Mouse (Mus musculus) thymus, adult 2 months (tissue): Measurements from ENCODE around the gene Pcyt1a. TPM values are rescaled to one million over a fixed set of nuclear protein-coding genes. Genes with fewer than 3 reads are reported as not detected.
A peak's percentile ranks its signal among the peaks of the same experiment; 100 is the strongest.

ENCODE experiments used
- DNase-seq: peaks from one replicate; pipeline ENCODE4 v3.0.0; 2021
- H3K27ac ChIP-seq: fragments of 200-500 bp; 2 replicates; pipeline ENCODE4 v1.5.1; 2012; ENCODE audit warnings: low read length, control low read depth; ENCODE audit not compliant: control insufficient read depth, insufficient read depth
- H3K27me3 ChIP-seq: fragments of 200-500 bp; 2 replicates; pipeline ENCODE4 v1.6.1; 2012; ENCODE audit warnings: mild to moderate bottlenecking, low read length, moderate library complexity, mixed read lengths; ENCODE audit not compliant: control insufficient read depth, insufficient read depth
- H3K36me3 ChIP-seq: fragments of 200-500 bp; 2 replicates; pipeline ENCODE4 v1.6.1; 2012; ENCODE audit warnings: mild to moderate bottlenecking, low read length, moderate library complexity; ENCODE audit not compliant: control insufficient read depth, insufficient read depth
- H3K4me1 ChIP-seq: fragments of 200-500 bp; replicated peaks from 2 replicates; pipeline ENCODE4 v1.6.1; 2012; ENCODE audit warnings: low read length; ENCODE audit not compliant: control insufficient read depth, insufficient read depth
- H3K4me3 ChIP-seq: fragments of 200-500 bp; 2 replicates; pipeline ENCODE4 v1.5.1; 2012; ENCODE audit warnings: mild to moderate bottlenecking, low read length, control low read depth, moderate library complexity; ENCODE audit not compliant: control insufficient read depth, insufficient read depth
- CTCF ChIP-seq: fragments of 200-500 bp; IDR thresholded peaks from 2 replicates; pipeline ENCODE4 v1.5.1; 2012; ENCODE audit warnings: mild to moderate bottlenecking, control low read depth, low read length, moderate library complexity, borderline replicate concordance; ENCODE audit not compliant: control insufficient read depth, poor library complexity, insufficient read depth; ENCODE audit errors: extremely low read depth
- POLR2A ChIP-seq: fragments of 200-500 bp; IDR thresholded peaks from 2 replicates; pipeline ENCODE4 v1.6.1; 2012; ENCODE audit warnings: mild to moderate bottlenecking, low read length, control low read depth, moderate library complexity; ENCODE audit not compliant: control insufficient read depth, poor library complexity, insufficient read depth; ENCODE audit errors: extremely low read depth
- WGBS: fragments of 180-500 bp; shearing (Covaris S2); methylation state at CpG from one replicate; pipeline ENCODE4 v1.1.7; 2018; 5-methylcytosine and 5-hydroxymethylcytosine counted together
- polyA plus RNA-seq: library from polyadenylated mRNA; depleted of rRNA; stranded (reverse); fragments of >200 nt; gene quantifications from 2 replicates; pipeline ENCODE4 v1.2.3, GENCODE M21; 2012

The Pcyt1a gene
- polyA plus RNA-seq, 1 experiment, result 21.2 TPM

- no peak for TF ChIP-seq CTCF
- no peak for TF ChIP-seq POLR2A
- Histone ChIP-seq H3K27me3 (no peaks in the 10 kb centered on the region), H3K4me3 (no peak overlapping the region), H3K27ac (no peak overlapping the region), H3K4me1 (peaks cover 29% of the 10 kb centered on the region), H3K36me3 (no peaks in the 10 kb centered on the region)
- DNase-seq, result no peak
- 98% methylated on average over 8 of the region's 8 CpGs for WGBS
Measured at GRCm38 (mm10) chr16:32511827-32512490, 81.2 kb downstream of the Pcyt1a start.

- 93% methylated on average over 3 of the region's 3 CpGs for WGBS
- Histone ChIP-seq H3K27me3 (no peaks in the 10 kb centered on the region), H3K27ac (no peak overlapping the region), H3K36me3 (no peaks in the 10 kb centered on the region), H3K4me1 (peaks cover 37% of the 10 kb centered on the region), H3K4me3 (no peak overlapping the region)
- TF ChIP-seq CTCF (no peak), POLR2A (no peak)
- DNase-seq, result no peak
Measured at GRCm38 (mm10) chr16:32512921-32513320, 82.2 kb downstream of the Pcyt1a start.

- 96% methylated on average over 6 of the region's 6 CpGs for WGBS
- H3K27me3 ChIP-seq, result no peaks in the 10 kb centered on the region
- DNase-seq, result no peak
- TF ChIP-seq POLR2A (no peak), CTCF (no peak)
- H3K27ac ChIP-seq, result no peak overlapping the region
- H3K36me3 ChIP-seq, result no peaks in the 10 kb centered on the region
- H3K4me3 ChIP-seq, result no peak overlapping the region
- H3K4me1 ChIP-seq, result peaks cover 41% of the 10 kb centered on the region
Measured at GRCm38 (mm10) chr16:32513401-32513800, 82.7 kb downstream of the Pcyt1a start.

- Histone ChIP-seq H3K4me3 (no peak overlapping the region), H3K4me1 (peaks cover 44% of the 10 kb centered on the region), H3K27me3 (no peaks in the 10 kb centered on the region), H3K27ac (no peak overlapping the region), H3K36me3 (no peaks in the 10 kb centered on the region)
- 99% methylated on average over 6 of the region's 6 CpGs for WGBS
- no peak for DNase-seq
- TF ChIP-seq POLR2A (no peak), CTCF (no peak)
Measured at GRCm38 (mm10) chr16:32513948-32514347, 83.2 kb downstream of the Pcyt1a start.

GRCm38 (mm10) chr16:32516006-32516962 lies 85.6 kb downstream of the Pcyt1a start:
- peak overlapping the region; percentile 90 for H3K27ac ChIP-seq
- DNase-seq, result peak; percentile 78
- 2% methylated on average over 21 of the region's 21 CpGs for WGBS

DNA sequence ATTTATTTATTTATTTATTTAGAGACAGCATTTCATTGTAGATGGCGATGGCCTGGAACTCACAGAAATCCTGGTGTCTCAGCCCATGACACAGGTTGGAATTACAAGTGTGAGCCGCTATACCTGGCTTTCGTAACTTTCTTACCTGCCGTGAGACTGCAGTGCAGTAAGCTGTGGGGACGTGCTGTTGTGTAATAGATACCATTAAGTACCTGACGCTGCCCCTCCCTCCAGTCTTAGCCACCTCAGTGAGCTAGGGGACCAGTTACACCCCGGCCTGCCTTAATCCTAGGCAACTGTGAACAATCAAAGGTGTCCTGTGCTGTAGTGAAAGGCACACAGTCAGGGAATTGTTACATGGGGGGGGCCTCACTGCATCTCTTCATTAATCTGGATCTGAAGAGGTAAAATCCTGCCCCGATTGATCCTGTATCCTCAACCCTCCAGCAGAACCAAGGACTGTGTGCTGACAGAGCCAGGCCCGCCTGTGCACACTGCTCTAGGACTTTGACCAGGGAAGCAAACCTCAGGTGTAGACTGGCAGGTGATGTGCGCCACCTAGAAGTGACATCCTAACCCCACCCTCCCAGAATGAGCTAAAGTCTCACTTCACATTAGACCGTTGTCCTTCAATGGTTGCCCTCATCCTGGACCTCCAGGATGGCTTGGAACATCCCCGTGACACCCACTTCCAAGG lies 87.2 kb downstream of the Pcyt1a start:
- 85% methylated on average over 12 of the region's 12 CpGs for WGBS
- no peak for TF ChIP-seq CTCF
- no peak for TF ChIP-seq POLR2A
- Histone ChIP-seq H3K36me3 (no peaks in the 10 kb centered on the region), H3K27ac (no peak overlapping the region), H3K4me3 (no peak overlapping the region), H3K27me3 (no peaks in the 10 kb centered on the region), H3K4me1 (peaks cover 65% of the 10 kb centered on the region)
- DNase-seq, result no peak

More at GRCm38 (mm10) chr16:32516006-32516962, 85.6 kb downstream of the Pcyt1a start:
- Histone ChIP-seq H3K4me3 (peak overlapping the region; percentile 30), H3K36me3 (no peaks in the 10 kb centered on the region), H3K4me1 (peaks cover 55% of the 10 kb centered on the region), H3K27me3 (no peaks in the 10 kb centered on the region)
- no peak for TF ChIP-seq CTCF
- 0 out of 2 replicates have a peak, but pooled peaks have one; percentile 34 for TF ChIP-seq POLR2A
